Mouse (Mus musculus) embryonic facial prominence, embryonic 11.5 days (tissue): ENCODE results near the gene Gm12216. TPM values are rescaled to one million over a fixed set of nuclear protein-coding genes. Genes with fewer than 3 reads are reported as not detected.

ENCODE experiments used
- ATAC-seq: fragments of 200-750 bp; cut with Nextera tagmentation; replicated peaks from 2 replicates; pipeline ENCODE4 v1.8.0; 2017; ENCODE audit warnings: low read depth; ENCODE audit not compliant: insufficient number of reproducible peaks, low FRiP score, low TSS enrichment
- DNase-seq: peaks from one replicate; pipeline ENCODE4 v3.0.0-alpha.2; 2015; ENCODE audit warnings: low spot score
- H3K27ac ChIP-seq: fragments of 300-500 bp; sonication (generic); replicated peaks from 2 replicates; pipeline ENCODE4 v1.5.1; 2014; ENCODE audit warnings: mild to moderate bottlenecking, low read depth, low read length, control low read depth
- H3K27me3 ChIP-seq: fragments of 300-500 bp; sonication (generic); 2 replicates; pipeline ENCODE4 v1.6.1; 2014; ENCODE audit warnings: mild to moderate bottlenecking, low read length, moderate library complexity, mixed read lengths; ENCODE audit not compliant: control insufficient read depth, insufficient read depth
- H3K36me3 ChIP-seq: fragments of 300-500 bp; sonication (generic); replicated peaks from 2 replicates; pipeline ENCODE4 v1.6.1; 2014; ENCODE audit warnings: low read depth, mild to moderate bottlenecking, low read length, moderate library complexity, mixed read lengths; ENCODE audit not compliant: control insufficient read depth, insufficient read depth
- H3K4me1 ChIP-seq: fragments of 300-500 bp; sonication (generic); 2 replicates; pipeline ENCODE4 v1.6.1; 2014; ENCODE audit warnings: low read length, mixed read lengths; ENCODE audit not compliant: control insufficient read depth, insufficient read depth
- H3K4me2 ChIP-seq: fragments of 300-500 bp; sonication (generic); 2 replicates; pipeline ENCODE4 v1.6.1; 2014; ENCODE audit warnings: low read depth, mild to moderate bottlenecking, control low read depth, low read length, moderate library complexity
- H3K4me3 ChIP-seq: fragments of 300-500 bp; sonication (generic); 2 replicates; pipeline ENCODE4 v1.5.1; 2014; ENCODE audit warnings: low read depth, low read length, control low read depth
- H3K9ac ChIP-seq: fragments of 300-500 bp; sonication (generic); replicated peaks from 2 replicates; pipeline ENCODE4 v1.6.1; 2014; ENCODE audit warnings: mild to moderate bottlenecking, control low read depth, low read length
- H3K9me3 ChIP-seq: fragments of 300-500 bp; sonication (generic); replicated peaks from 2 replicates; pipeline ENCODE4 v1.6.1; 2016; ENCODE audit warnings: mild to moderate bottlenecking, low read length, inconsistent platforms, mixed read lengths; ENCODE audit not compliant: control insufficient read depth
- WGBS: fragments of 180-500 bp; shearing (Covaris S2); extraction: QIAGEN DNeasy Blood & Tissue Kit; methylation state at CpG from one replicate; pipeline ENCODE4 v1.1.7; 2014; 5-methylcytosine and 5-hydroxymethylcytosine counted together
- polyA plus RNA-seq: library from polyadenylated mRNA; unstranded; fragments of >200 nt; fragmentation: Nextera tagmentation; extraction: Ambion mirVana; gene quantifications from 2 replicates; pipeline ENCODE4 v1.2.1, GENCODE M21; 2014

The Gm12216 gene
- polyA plus RNA-seq, 1 experiment from 2014 or later: not detected

- DNase-seq (no peak), ATAC-seq (no peak)
- H3K27me3 ChIP-seq: no peaks in the 10 kb centered on the region
- H3K4me1 ChIP-seq: no peaks in the 10 kb centered on the region
- no peak overlapping the region for H3K4me3 ChIP-seq
- H3K36me3 ChIP-seq: no peaks in the 10 kb centered on the region
- 84% methylated on average over 16 of the region's 16 CpGs for WGBS
- H3K27ac ChIP-seq: no peak overlapping the region
- H3K9ac ChIP-seq: no peak overlapping the region
- H3K4me2 ChIP-seq: no peak overlapping the region
- no peaks in the 10 kb centered on the region for H3K9me3 ChIP-seq
Observed at GRCm38 (mm10) chr11:53813001-53813868, 45.8 kb downstream of the Gm12216 start.

DNA sequence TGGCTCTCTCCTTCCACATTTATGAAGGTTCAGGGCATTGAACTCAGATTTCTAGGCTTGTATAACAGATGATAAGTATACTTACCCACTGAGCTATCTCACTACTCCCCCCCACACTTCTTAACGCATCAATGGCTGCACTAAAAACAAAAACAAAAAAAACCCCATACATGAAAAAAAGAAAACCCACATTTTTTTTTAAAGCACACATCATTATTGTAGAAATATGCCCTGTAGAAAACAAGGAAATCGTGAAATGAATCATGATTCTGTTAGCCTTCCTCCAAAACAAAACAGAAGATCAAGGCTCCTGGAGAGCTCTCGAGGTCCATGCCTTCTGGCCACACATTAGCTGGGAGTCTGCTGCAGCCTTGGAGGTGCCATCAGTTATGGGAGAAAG lies 47.7 kb downstream of the Gm12216 start:
- no peak for DNase-seq

DNA sequence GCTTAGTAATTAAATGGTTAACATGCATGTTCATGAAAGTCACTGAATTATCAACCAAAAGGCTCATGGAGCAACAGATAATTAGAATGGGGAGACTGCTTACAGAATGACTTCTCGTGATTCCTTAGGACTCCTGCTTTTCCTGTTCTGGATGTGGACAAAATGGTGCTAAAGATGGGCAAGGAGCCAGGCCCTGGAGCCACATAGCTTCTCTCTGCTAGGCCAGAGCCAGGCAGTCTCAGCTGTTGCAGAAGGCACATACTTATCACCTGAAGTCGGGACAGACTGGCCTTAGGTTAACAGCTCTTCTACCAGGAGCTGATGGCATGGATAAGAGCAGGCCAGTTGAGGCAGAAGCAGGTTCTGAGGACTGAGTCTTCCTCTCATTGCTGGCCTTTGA lies 48.3 kb downstream of the Gm12216 start:
- H3K27ac ChIP-seq: no peak overlapping the region
- DNase-seq: no peak
- WGBS: 78% methylated on average over 2 of the region's 2 CpGs
- no peak for ATAC-seq
- H3K36me3 ChIP-seq: no peaks in the 10 kb centered on the region
- no peaks in the 10 kb centered on the region for H3K4me1 ChIP-seq
- no peak overlapping the region for H3K4me2 ChIP-seq
- no peaks in the 10 kb centered on the region for H3K27me3 ChIP-seq
- no peak overlapping the region for H3K9ac ChIP-seq
- H3K4me3 ChIP-seq: no peak overlapping the region
- H3K9me3 ChIP-seq: no peaks in the 10 kb centered on the region

More for the DNA sequence above, 47.7 kb downstream of the Gm12216 start:
- Histone ChIP-seq H3K27ac (no peak overlapping the region), H3K4me1 (no peaks in the 10 kb centered on the region), H3K9ac (no peak overlapping the region), H3K9me3 (no peaks in the 10 kb centered on the region), H3K4me3 (no peak overlapping the region), H3K36me3 (no peaks in the 10 kb centered on the region), H3K4me2 (no peak overlapping the region), H3K27me3 (no peaks in the 10 kb centered on the region)
- no peak for ATAC-seq
- WGBS: 81% methylated on average over 3 of the region's 3 CpGs

DNA sequence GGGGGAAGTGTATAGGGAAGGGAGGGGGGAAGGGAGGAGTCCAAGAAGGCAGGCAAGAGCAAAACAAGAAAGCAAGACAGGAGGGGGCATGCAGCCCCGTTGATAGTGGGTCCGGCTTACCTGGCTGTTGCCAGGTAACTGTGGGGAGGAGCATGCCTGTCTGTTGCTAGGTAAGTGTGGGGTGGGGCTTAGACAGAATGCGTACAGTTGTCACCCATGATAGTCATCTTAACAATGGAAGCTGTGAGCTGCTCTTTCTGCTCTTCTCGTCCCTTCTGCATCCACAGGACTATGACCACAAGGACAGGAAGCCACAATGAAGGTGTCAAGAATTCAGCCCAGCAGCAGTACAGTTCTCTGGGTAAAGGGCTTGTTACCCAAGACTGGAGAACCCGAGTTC lies 48.9 kb downstream of the Gm12216 start:
- 54% methylated on average over 5 of the region's 5 CpGs for WGBS
- Histone ChIP-seq H3K9me3 (no peaks in the 10 kb centered on the region), H3K9ac (no peak overlapping the region), H3K36me3 (no peaks in the 10 kb centered on the region), H3K4me3 (no peak overlapping the region), H3K4me2 (no peak overlapping the region), H3K27me3 (no peaks in the 10 kb centered on the region), H3K4me1 (no peaks in the 10 kb centered on the region), H3K27ac (no peak overlapping the region)
- no peak for ATAC-seq
- DNase-seq: no peak

- H3K27me3 ChIP-seq: no peaks in the 10 kb centered on the region
- no peak for ATAC-seq
- 38% methylated on average over 5 of the region's 5 CpGs for WGBS
Observed at GRCm38 (mm10) chr11:53809354-53809753, 49.7 kb downstream of the Gm12216 start.

GRCm38 (mm10) chr11:53805786-53806185 lies 53.3 kb downstream of the Gm12216 start:
- Histone ChIP-seq H3K4me1 (no peaks in the 10 kb centered on the region), H3K36me3 (no peaks in the 10 kb centered on the region), H3K4me2 (no peak overlapping the region), H3K9ac (no peak overlapping the region), H3K27me3 (no peaks in the 10 kb centered on the region), H3K27ac (no peak overlapping the region), H3K9me3 (no peaks in the 10 kb centered on the region), H3K4me3 (no peak overlapping the region)
- no peak for DNase-seq
- no peak for ATAC-seq
- WGBS: 66% methylated on average over 9 of the region's 9 CpGs

More at GRCm38 (mm10) chr11:53809354-53809753, 49.7 kb downstream of the Gm12216 start:
- H3K27ac ChIP-seq: no peak overlapping the region
- no peak overlapping the region for H3K9ac ChIP-seq
- H3K4me3 ChIP-seq: no peak overlapping the region
- H3K4me1 ChIP-seq: no peaks in the 10 kb centered on the region
- no peaks in the 10 kb centered on the region for H3K9me3 ChIP-seq
- H3K36me3 ChIP-seq: no peaks in the 10 kb centered on the region
- DNase-seq: no peak
- no peak overlapping the region for H3K4me2 ChIP-seq

GRCm38 (mm10) chr11:53804569-53805344 lies 54.3 kb downstream of the Gm12216 start:
- Histone ChIP-seq H3K4me3 (no peak overlapping the region), H3K27ac (no peak overlapping the region), H3K27me3 (no peaks in the 10 kb centered on the region), H3K9ac (no peak overlapping the region), H3K4me1 (no peaks in the 10 kb centered on the region), H3K9me3 (no peaks in the 10 kb centered on the region), H3K4me2 (no peak overlapping the region), H3K36me3 (no peaks in the 10 kb centered on the region)
- DNase-seq (no peak), ATAC-seq (no peak)
- WGBS: 83% methylated on average over 14 of the region's 14 CpGs

- Histone ChIP-seq H3K4me1 (no peaks in the 10 kb centered on the region), H3K4me2 (no peak overlapping the region), H3K36me3 (no peaks in the 10 kb centered on the region), H3K27me3 (no peaks in the 10 kb centered on the region), H3K27ac (no peak overlapping the region), H3K9ac (no peak overlapping the region), H3K4me3 (no peak overlapping the region), H3K9me3 (no peaks in the 10 kb centered on the region)
- ATAC-seq: no peak
- WGBS: 89% methylated on average over 6 of the region's 6 CpGs
- DNase-seq: no peak
Observed at GRCm38 (mm10) chr11:53803494-53803893, 55.6 kb downstream of the Gm12216 start.
